Mouse (Mus musculus) B cell, adult 62 days (primary cell): ENCODE results near the gene Olfr768. TPM values are rescaled to one million over a fixed set of nuclear protein-coding genes. Genes with fewer than 3 reads are reported as not detected.

Experiments
- total RNA-seq: library from RNA; stranded (reverse); gene quantifications from 4 replicates; pipeline ENCODE4 v1.2.4, GENCODE M21; 2023

Gene Olfr768
- total RNA-seq = not detected in 4 replicates

DNA sequence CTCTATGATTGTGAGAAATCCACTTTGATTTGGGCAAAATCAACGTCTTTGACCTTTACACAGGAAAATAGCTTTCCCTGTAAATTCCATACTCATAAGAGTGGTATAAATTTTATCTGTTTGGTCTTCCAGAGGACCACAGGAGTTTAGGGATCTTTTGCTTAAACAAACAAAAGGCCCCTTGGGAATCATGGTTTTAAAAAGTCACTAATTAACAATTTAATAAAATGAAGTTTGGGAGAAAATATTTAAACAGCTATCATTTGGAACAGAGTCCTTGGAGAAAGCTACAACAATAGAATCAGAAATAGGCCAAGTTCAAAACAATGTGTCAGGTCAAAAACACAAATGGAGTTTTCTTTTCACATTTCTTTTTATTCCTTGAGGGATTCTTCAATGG is at the start of gene Olfr768:
Gene Olfr768, minus strand, starts transcription at position 101 of the 400 bp plus-strand sequence.

GRCm38 (mm10) chr10:129138898-129139297 is 39.7 kb upstream of the Olfr768 start, which contains the start of gene Olfr770:
Gene Olfr770, minus strand, starts transcription at chr10:129138998.

GRCm38 (mm10) chr10:129117761-129118160 is 18.6 kb upstream of the Olfr768 start, which contains the start of gene Olfr769:
Gene Olfr769, minus strand, starts transcription at chr10:129117861.

DNA sequence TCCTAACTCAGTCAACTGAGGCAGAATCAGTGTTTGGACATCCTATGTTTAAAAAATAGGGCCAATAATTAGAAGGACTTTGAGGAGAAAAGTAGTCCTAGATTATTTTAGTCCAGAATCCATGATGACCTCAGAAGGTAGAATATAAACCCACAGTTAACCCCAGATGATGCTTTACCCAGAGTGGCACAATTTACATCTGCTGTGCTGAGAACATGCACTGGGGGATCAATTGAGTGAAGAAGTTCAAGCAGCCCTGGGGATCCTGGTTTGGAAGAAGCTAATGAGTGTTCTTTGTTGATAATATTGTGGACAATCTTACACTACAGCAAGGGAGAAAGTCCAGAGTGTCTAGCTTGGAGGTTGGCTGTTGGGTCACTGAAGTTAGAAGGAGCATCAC is 16.4 kb downstream of the Olfr768 start, which contains the start of gene Olfr767:
Gene Olfr767, minus strand, starts transcription at position 101 of the 400 bp plus-strand sequence.

GRCm38 (mm10) chr10:129068877-129069276 is 30.3 kb downstream of the Olfr768 start, which contains the start of gene Olfr766-ps1:
Gene Olfr766-ps1, minus strand, starts transcription at chr10:129068977.

GRCm38 (mm10) chr10:129049898-129050297 is 49.3 kb downstream of the Olfr768 start, which contains the start of gene Olfr765:
Gene Olfr765, minus strand, starts transcription at chr10:129049998.

Other genes with a start within 250 kb of the Olfr768 start
- gene Gdf11, start 207.7 kb downstream of the Olfr768 start, total RNA-seq = 51.4 to 56.9 TPM (median 52.5 TPM) in 4 replicates
- 0.81 to 1.1 TPM (median 0.97 TPM) in 3 of 4 replicates, not detected in the other for gene Cd63, start 198.4 kb downstream of the Olfr768 start, total RNA-seq
- gene Rdh5, start 176.5 kb downstream of the Olfr768 start, total RNA-seq = 6.8 to 13.1 TPM (median 7.4 TPM) in 4 replicates
- 62.0 to 76.3 TPM (median 67.9 TPM) in 4 replicates for gene Bloc1s1, start 175.3 kb downstream of the Olfr768 start, total RNA-seq
- gene Itga7, start 165.6 kb downstream of the Olfr768 start, total RNA-seq = 0.27 TPM in 1 of 4 replicates, not detected in the others
- gene Mettl7b, start 138.4 kb downstream of the Olfr768 start, total RNA-seq = not detected in 4 replicates
- not detected in 4 replicates for gene Olfr9, start 109.9 kb downstream of the Olfr768 start, total RNA-seq
- gene Olfr763, start 88.6 kb downstream of the Olfr768 start, total RNA-seq = not detected in 4 replicates
- gene Olfr764-ps1, start 59.5 kb downstream of the Olfr768 start, total RNA-seq = not detected in 4 replicates
- not detected in 4 replicates for gene Olfr765, start 49.4 kb downstream of the Olfr768 start, total RNA-seq
- gene Olfr766-ps1, start 30.4 kb downstream of the Olfr768 start, total RNA-seq = not detected in 4 replicates
- not detected in 4 replicates for gene Olfr767, start 16.5 kb downstream of the Olfr768 start, total RNA-seq
- gene Olfr769, start 18.5 kb upstream of the Olfr768 start, total RNA-seq = not detected in 4 replicates
- not detected in 4 replicates for gene Olfr770, start 39.6 kb upstream of the Olfr768 start, total RNA-seq
- gene Olfr771, start 65.4 kb upstream of the Olfr768 start, total RNA-seq = not detected in 4 replicates
- not detected in 4 replicates for gene Olfr772, start 78.5 kb upstream of the Olfr768 start, total RNA-seq
- gene Olfr773, start 88.0 kb upstream of the Olfr768 start, total RNA-seq = not detected in 4 replicates
- not detected in 4 replicates for gene Olfr774, start 136.8 kb upstream of the Olfr768 start, total RNA-seq
- gene Olfr775, start 149.0 kb upstream of the Olfr768 start, total RNA-seq = not detected in 4 replicates
- not detected in 4 replicates for gene Olfr776, start 159.8 kb upstream of the Olfr768 start, total RNA-seq
- gene Olfr777, start 172.1 kb upstream of the Olfr768 start, total RNA-seq = not detected in 4 replicates
- gene Olfr780, start 218.7 kb upstream of the Olfr768 start, total RNA-seq = not detected in 4 replicates
- not detected in 4 replicates for gene Olfr781, start 229.5 kb upstream of the Olfr768 start, total RNA-seq
- not detected in 4 replicates for gene Olfr782, start 249.5 kb upstream of the Olfr768 start, total RNA-seq